Mouse (Mus musculus): Measurements from ENCODE around the gene Bloc1s1.

DNA sequence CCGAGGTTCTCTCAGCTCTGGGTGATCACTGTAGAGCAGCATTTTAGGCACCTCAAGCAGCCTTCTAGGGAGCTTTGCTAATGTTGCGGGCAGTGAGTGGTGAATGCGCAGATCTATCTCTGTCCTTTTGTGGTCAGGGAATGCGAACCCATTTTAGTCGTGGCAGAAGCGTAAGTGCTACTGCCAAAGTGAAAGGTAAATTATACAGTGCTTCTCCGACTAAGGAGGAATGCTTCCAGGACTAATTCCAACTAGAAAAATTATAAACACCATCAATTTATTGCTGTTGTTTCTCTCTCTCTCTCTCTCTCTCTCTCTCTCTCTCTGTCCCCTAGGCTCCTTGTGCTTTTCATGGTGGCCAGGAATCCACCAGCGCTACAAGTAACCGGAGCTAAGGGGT, at the start of gene Bloc1s1:
- no peak for TF ChIP-seq POLR2A (IDR thresholded peaks at IDR 0.05; ENCODE audit: borderline replicate concordance, control insufficient read depth, low read depth, low read length)
- TF ChIP-seq CTCF (IDR thresholded peaks at IDR 0.05; ENCODE audit: control insufficient read depth, insufficient read depth, low read length), result no peak

All from bone marrow, adult 2 months (tissue).